Mouse (Mus musculus) right cerebral cortex, postnatal 36 days (tissue): ENCODE measurements at regions not wholly inside any gene's neighbourhood (a gene's known extent, or its start where the extent isn't known, plus 50 kb on each side); places are given as distances from the start of the nearest gene placed in this dataset.

Source experiments
- DNase-seq, 2 experiments: peaks; one replicate each; pipeline ENCODE4 v3.0.0; 2022; ENCODE audit warnings: low spot score in 2 of 2, mixed read lengths in 1 of 2

DNA sequence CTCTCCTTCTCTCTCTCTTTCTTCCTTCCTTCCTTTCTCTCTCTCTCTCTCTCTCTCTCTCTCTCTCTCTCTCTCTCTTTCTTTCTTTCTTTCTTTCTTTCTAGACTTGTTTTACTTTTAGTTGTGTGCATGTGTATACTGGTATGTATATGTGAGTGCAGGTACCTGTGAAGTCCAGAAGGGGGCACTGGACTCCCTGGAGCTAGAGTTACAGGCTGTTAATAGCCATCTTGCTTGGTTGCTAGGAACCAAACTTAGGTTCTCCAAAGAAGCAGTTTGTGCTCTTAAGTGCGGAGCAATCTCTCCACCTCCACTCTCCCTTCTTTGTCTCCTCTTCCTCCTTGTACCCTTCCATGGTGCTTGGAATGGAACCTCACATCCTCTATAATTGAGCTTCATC lies 77.2 kb downstream of the Gm10604 start:
- no peak for DNase-seq

DNA sequence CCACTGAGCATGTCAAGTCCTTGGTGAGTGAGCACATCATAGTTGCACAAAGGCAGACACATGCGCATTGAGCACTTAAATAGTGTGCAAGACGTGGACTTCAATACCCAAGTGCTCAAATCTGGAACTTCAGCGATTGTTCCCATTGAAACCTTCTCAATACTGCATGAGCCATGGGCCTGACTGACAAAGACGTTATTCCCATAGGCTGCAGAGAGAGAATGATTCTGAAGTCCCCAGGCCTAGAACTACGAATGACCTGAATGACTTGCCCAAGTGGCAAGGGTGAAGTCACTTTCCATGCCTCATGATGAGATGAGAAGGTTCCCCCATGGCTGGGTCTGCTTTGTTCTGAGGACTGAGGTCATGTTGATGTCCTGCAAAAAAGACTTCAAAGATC lies 77.7 kb downstream of the Gm10604 start:
- DNase-seq = no peak

DNA sequence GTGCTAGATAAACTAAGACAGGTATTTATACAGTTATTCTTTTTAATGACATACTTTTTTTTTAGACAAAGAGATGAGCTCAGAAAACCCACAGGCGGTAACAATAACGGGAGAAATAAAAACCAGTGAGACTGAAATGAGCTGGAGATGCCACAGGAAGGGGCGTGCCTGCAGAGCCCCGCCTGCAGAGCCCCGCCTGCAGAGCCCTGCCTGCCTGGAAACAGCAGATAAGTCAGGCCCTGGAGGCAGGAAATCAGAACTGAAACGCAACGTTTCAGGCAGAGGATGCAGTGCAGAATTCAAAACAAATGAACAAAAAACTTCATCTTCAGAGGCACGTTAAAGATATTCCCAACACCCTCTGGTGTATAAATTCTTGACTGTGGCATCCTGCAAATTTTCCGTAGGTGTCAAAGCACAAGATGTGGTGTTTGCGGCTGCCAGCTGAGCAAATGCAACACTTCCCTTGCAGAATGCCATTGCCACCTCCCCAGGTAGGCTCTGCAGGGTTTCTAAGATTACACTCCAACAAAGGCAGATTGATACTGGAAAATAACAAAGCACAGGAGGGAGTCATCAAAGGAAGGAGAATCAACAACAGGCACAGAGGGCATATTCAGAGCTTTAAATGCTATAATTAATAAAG lies 81.0 kb downstream of the Gm10604 start:
- DNase-seq = peak in 1 of 2 experiments; percentile 20

DNA sequence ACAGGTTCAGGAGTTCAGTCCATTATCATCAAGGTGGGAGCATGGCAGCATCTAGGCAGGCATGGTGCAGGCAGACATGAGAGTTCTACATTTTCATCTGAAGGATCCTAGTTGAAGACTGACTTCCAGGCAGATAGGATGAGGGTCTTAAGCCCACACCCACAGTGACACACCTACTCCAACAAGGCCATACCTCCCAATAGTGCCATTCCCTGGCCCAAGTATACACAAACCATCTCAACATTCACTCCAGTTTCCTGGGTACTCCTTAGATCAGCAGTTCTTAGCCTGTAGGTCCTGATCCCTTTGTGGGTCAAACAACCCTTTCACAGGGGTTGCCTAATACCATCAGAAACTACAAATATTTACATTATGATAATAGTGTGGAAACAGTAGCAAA lies 83.8 kb downstream of the Gm10604 start:
- DNase-seq = no peak

DNA sequence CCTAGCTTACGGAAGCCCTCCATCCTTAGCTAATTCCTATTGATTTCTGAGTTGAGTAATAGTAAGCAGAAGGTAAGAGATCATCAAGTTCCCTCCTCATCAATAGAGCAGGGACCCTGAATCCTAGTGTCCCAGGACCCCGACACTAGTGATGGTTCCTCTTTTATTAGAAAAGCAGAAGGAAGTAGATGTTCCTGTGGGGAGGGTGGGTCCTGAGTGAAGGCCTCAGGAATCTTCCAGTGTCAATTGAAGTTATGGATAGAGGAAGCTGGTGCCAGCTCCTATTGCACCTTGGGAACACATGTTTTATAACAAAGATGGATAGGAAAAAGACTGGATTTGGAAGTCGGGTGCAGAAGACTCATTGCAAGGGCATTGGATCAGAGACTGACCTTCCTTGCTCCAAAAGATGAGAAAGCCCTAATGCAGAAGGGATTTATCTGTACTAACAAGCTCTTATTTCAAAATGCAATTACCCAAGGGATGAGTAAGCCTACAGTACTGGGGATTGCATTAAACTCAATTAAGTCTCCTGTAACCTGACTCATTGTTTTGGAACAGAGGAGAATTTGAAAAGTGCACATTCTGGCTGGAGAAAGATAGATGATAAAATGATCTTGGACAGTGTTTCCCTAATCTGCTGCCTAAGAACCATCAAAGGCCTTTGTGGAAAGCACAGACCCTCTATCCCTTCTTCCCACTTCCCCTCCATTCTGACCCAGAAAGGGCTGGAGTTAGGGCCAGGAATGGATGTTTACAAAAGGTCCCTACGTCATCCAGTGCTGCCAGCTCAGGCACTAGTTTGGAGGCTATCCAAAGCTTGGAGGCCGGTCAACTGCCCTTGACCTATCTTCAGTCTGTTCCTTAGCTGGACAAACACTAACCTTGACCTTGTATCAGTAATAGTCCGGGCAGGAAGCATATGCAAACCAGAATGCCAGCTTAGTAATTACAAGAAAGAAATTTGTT lies 84.9 kb downstream of the Gm10604 start:
- DNase-seq = no peak

DNA sequence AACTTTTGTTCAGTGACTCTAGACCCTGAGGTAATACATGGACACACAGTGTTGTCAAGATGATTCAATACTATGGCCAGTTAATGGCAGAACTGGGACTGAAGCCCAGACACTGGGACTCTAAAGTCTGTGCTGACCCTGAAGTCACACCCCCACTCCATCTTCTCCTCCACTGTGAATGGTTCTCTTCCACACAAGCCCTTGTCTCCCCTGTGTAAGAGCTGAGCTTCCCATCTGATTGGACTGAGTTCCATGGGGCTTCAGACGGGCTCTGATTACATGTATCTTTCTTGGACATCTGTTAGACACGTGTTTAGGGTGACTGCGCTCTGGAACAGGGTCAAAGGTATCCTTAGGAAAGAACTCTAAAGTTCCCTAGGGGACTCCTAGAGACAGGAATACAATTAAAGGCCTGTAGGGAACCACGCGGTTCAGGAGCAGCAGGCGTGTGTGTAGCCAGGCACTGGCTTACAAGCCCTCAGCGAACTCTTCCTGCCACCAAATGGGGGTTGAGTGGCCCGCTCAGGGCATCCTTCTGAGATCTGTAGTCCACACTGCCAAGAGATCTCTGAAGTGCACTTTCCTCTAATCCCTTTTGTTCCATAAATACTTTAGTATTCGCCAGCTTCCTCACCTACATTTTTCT lies 87.4 kb downstream of the Gm10604 start:
- DNase-seq = no peak

DNA sequence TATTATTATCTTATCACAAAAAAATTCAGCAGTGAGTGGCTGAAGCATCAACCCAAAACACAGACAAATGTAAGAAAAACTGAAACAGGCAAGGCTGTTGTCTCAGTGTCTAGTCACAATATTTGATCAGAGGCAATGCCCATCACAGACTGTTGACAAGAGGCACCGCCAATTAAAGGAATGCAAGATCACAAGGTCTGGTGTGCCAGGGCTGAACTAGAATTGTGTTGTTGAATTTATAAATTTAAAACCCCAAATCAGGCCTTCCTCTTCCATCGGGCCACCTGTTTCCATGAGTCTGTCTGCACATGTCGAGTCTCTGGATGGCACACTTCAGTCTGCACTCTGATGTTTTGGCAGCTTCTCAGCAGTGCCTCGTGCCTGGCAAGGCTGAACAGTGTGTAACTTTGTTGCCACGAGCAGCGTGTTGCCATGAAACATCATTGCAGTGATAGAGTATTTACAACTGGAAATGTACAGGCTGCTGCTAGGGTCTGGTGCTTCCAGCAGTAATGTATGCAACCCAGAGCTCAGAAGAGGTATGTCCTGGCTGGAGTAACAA lies 91.9 kb downstream of the Gm10604 start:
- peak in 1 of 2 experiments; percentile 41 for DNase-seq

DNA sequence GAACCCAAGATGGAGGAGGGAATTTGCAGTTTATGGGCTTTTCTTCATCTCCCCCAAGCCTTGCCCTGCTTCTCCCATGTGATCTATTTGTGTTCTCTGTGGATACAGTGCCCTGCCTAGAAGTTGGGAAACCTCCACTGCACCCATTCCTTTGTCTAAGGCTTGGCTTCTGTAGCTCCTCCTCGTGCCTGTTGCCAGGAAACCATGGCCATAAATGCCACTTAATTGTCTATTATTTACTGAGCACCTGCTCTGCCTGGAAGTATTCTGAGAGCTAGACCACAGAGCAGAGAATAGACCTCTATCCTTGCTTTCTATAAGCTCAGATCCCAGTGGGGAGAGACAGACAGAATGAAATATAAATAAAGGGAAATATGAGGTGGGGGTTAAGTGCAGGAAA lies 93.7 kb downstream of the Gm10604 start:
- no peak for DNase-seq

DNA sequence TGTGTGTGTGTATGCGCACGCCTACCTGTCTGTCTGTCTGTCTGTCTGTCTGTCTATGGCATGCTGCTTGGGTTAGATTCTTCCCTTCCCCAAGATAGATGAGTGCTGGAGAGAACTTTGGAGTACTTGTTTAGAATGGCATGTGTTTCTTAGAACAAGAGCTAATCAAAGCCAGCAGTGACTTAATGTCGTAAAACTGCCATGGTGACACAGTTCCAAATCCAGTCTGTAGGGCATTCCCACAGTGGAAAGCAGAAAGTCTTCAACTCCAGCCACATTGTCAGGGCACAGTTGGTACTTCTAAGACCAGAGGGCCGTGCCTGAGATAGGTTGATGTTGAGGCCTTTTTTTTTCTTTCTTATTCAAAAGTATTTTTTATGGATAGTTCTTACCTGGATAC lies 95.6 kb downstream of the Gm10604 start:
- DNase-seq = no peak

DNA sequence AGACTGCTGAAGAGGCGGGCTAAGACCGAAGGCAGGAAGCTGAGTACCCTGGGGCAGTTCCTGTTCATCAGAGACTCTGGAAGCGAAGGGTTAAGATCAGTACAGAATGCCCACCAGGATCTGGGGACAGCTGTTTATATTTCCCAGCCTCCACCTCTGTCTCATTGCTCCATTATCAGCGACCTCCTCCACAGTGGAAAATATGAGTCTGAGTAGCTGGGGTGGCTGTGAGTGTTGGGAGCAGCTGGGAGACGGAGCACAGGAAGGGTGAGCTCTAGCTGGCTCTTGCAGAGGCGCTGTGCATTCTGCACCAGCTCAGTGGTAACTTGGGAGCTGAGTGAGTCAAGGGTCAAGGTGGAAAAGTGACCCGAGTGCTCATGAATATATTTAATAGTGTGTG lies 96.2 kb downstream of the Gm10604 start:
- no peak for DNase-seq

DNA sequence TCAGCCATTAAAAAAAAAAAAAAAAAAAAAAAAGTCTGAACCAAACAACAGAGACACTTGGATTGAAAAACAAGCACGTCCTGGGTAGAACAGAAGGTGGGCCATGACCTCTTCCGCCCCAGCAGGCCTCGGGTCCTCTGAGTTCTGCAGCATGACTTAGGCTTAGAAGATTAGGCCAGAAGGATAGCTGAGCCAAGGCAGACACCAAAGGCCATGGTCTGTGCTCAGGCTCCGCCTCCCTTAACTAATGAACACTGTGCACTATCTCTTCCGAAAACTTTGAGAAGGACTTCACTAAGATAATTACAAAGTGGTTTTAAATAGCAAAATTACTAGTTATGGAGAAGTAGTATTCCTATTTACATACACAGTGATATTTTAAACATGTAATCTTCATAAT lies 97.8 kb downstream of the Gm10604 start:
- DNase-seq = no peak

DNA sequence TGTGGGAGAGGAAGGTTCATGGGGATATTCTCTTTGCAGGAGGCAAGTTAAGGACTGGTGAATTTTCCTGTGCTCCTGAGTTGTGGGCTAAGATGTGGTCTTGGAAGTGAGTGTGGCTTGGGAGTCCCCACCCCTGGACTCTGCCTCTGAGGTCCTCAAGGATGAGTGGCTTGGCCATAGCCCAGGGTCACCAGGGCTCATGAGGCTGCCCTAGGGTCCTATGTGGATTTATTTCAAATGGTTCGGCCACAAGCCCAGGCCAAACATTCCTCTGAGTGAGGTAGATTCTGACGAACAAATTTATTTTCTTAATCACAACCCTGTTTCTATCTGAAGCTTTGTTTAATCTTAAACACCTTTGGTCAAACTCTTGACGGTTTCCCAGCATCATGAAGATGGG lies 98.4 kb downstream of the Gm10604 start:
- no peak for DNase-seq

DNA sequence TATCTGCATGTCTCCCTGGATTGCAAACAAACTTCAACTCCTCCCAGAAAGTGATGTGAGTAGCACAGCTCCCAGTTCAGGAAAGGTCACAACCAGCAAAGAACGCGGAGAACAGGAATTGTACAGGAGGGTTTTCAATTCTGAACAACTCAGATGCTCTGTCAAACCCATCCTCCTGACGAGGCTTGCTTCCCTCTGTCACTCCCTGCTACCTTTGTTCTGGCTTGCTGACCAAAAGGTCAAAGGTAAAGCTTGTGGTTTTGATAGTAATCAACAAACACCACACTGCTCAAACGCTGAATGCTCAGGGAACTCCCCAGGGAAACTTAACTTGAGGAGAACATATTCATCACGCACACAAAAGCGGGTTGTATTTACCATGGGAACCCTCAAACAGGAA lies 102.4 kb downstream of the Gm10604 start:
- DNase-seq = no peak

DNA sequence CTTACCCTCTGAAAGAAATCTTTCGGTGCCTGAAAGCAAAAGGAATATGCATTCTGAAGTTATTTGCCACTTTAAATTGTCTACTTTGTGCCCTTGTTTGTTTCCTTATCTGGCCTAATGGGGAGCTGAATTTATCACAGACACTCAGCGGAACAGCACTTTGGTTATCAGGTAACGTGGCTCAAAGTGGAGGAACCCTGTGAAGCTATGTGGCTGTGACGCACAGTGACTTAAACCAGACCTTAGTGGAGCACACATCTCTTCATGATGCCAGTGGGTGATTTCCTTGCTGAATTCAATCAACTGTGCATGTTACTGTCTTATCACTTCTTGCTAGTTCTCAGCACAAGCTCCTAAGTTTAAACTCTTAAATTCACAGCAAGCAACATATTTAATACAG lies 103.1 kb downstream of the Gm10604 start:
- DNase-seq = no peak

DNA sequence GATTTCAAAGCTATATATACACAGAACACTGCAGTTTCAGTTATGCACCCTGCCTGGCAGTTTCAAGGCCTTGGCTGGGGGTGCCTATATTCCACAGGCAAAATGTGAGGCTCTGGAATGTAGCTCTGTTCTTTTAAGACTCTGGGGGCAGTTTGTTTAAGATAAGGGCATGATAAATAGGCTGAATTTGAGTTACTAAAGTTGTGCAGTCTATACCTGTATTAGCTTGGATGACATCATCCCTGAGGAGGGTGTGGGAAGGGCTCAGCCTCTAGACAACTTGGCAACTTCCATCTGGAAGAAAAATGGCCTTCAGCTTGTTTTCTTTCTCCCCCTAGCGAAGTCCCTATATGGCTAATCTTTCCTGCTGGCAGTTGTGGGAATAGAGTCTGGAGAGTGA lies 105.1 kb downstream of the Gm10604 start:
- DNase-seq = no peak

DNA sequence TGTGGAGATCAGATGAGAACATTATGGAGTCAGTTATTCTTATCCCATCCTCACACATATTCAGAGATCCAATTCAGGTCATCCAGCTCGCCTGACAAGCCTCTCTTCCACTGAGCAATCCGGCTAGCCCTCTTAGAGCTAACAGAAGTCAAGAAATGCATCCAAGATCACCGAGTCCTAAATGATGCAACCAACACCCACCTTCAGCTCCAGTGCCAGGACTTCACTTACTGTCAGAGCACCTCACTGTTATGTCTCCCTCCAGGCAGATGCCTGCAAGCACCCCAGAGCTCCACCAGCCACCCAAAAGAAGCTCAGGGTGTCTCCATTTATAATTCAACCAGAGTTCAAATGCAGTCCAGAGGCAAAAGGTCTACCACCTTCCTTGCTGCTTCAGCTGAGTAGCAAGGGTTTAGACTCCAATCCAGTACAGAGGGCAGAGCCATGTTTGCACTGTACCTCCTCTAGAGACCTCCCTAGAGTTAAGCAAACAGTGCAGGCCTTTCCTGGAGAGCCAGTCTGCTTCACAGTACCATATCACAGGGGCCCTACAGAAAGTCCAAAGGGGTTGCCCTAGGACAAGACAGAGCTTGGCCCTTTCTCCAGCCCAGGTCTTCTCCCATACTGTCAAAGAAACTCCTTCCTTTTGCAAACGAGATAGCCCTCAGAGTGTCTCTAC lies 106.3 kb downstream of the Gm10604 start:
- no peak for DNase-seq

DNA sequence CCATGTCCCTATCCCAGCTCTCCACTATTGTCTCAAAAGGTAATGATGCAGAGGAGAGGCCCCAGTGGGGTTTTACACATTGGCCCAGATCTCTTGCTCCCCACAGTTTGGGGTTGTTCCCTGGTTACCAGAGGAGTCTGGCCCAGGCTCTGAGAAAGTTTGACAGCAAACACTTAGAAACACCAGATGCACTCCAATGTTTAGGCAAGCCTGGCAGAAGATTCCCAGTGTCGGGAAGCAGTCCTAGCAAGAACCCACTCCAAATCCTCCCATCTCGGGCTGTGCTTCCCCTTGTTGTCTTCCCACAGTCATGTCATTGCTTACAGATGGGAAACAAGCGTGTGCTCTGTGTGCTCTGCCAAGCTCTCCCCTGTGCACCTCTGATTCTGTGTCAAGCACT lies 109.0 kb downstream of the Gm10604 start:
- no peak for DNase-seq

DNA sequence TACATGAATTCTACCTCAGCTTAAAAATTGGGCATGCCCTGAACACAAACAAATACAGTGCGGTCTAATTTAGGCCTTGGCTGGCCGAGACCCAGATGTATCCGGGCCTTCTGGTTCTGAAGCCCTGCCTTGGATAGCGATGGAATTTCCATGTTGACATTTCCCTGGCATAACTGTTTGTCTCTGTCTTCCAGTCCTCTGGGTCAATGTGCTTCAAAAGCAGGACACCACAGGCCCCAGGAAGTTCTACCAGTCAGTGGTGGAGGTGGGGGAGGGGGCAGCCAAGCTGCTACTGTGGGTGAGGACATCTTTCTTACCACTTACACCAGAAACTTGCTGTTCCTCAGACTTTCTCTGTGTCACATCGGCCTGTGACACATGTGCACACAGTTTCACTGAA lies 111.3 kb downstream of the Gm10604 start:
- DNase-seq = no peak

DNA sequence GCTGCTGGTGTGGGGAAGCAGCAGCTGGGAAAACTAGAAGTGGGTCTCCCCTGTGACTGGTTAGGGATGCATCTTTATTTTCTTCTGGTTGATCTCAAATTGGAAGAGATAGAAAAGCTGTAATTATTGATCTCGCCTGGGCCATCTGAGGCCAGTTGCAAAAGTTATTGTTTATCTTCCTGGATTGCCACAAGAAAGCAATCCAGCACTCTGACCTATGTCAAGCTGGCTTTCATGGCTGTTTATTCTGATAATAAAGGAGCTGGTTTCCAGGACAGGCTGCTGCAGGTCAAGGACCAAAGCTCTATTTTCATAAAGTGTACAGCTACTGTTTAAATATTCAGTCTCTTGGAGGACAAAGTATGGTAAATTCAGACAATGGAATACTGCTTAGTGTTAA lies 112.5 kb downstream of the Gm10604 start:
- DNase-seq = no peak
